Mouse (Mus musculus) heart, embryonic 10.5 days (tissue): ENCODE results near the gene Tmod1. TPM values are rescaled to one million over a fixed set of nuclear protein-coding genes. Genes with fewer than 3 reads are reported as not detected.

Experiments used
- DNase-seq: peaks from one replicate; pipeline ENCODE4 v3.0.0-alpha.2; 2017; ENCODE audit warnings: low spot score
- H3K27ac ChIP-seq: fragments of 300-500 bp; sonication (generic); 2 replicates; pipeline ENCODE4 v1.5.1; 2016; ENCODE audit warnings: mild to moderate bottlenecking
- H3K27me3 ChIP-seq: fragments of 300-500 bp; sonication (generic); 2 replicates; pipeline ENCODE4 v1.6.1; 2016; ENCODE audit warnings: mild to moderate bottlenecking; ENCODE audit not compliant: poor library complexity, insufficient read depth, severe bottlenecking
- H3K36me3 ChIP-seq: fragments of 300-500 bp; sonication (generic); 2 replicates; pipeline ENCODE4 v1.6.1; 2016; ENCODE audit warnings: mild to moderate bottlenecking, moderate library complexity
- H3K4me1 ChIP-seq: fragments of 300-500 bp; sonication (generic); 2 replicates; pipeline ENCODE4 v1.6.1; 2016; ENCODE audit warnings: mild to moderate bottlenecking
- H3K4me3 ChIP-seq: fragments of 300-500 bp; sonication (generic); 2 replicates; pipeline ENCODE4 v1.5.1; 2016; ENCODE audit warnings: mild to moderate bottlenecking, moderate library complexity
- H3K9me3 ChIP-seq: fragments of 300-500 bp; sonication (generic); 2 replicates; pipeline ENCODE4 v1.6.1; 2016; ENCODE audit warnings: mild to moderate bottlenecking, moderate library complexity
- WGBS: fragments of 180-500 bp; shearing (Covaris S2); methylation state at CpG from one replicate; pipeline ENCODE4 v1.1.7; 2016; 5-methylcytosine and 5-hydroxymethylcytosine counted together
- polyA plus RNA-seq: library from polyadenylated mRNA; unstranded; fragments of >200 nt; fragmentation: Nextera tagmentation; extraction: Ambion mirVana; gene quantifications from 2 replicates; pipeline ENCODE4 v1.2.1, GENCODE M21; 2016

Gene Tmod1
- polyA plus RNA-seq, 1 experiment from 2014 or later: 132 TPM

DNA sequence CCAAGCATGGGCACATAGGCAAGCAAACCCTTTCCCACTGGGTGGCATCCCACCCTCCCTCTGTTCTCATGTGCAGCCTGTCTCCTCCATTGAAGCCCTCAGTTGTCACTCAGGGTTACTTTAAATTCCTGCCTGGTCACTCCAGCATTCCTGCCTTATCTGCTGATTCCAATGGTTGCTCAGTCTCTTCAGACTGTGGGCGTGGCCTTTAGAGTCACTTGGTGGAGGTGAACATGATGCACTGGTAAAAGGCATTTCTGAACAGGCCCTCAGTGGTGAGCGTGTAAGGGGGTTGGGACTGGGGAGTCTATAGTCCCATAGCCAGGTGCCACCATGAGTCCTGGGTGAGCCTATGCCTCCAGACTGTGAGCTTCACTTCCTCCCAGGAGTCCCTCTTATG lies 5.5 kb upstream of the Tmod1 start:
- no peaks in the 10 kb centered on the region for H3K9me3 ChIP-seq
- peaks cover 12% of the 10 kb centered on the region; the same call in 1 of the 2 replicates for H3K27me3 ChIP-seq
- 16% methylated on average over 2 of the region's 2 CpGs for WGBS
- H3K4me1 ChIP-seq: peaks cover 51% of the 10 kb centered on the region
- peak overlapping the region; percentile 87 for H3K27ac ChIP-seq
- H3K4me3 ChIP-seq: peak overlapping the region; percentile 41
- no peaks in the 10 kb centered on the region for H3K36me3 ChIP-seq
- DNase-seq: peak; percentile 94

DNA sequence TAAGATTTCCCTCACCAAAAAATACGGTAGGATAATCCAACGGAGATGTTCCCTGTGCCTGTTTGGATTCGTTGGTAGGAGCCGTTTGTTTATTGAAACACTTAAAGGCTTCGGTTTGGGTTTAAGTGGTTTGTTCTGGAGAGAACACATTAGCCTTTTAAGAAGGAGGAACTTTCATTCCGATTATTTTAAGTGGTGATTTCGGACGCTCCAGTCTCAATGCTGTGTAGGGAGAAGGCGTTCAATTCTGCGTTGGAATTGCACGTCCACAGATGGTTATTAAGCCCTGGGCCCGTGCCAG lies 194 bp upstream of the Tmod1 start:
- peaks cover 33% of the 10 kb centered on the region for H3K27me3 ChIP-seq
- no peaks in the 10 kb centered on the region for H3K9me3 ChIP-seq
- WGBS: 11% methylated on average over 12 of the region's 12 CpGs
- H3K4me1 ChIP-seq: peaks cover 61% of the 10 kb centered on the region
- peak overlapping the region; percentile 86 for H3K4me3 ChIP-seq
- H3K36me3 ChIP-seq: no peaks in the 10 kb centered on the region
- peak overlapping the region; percentile 97 for H3K27ac ChIP-seq
- no peak for DNase-seq

- Histone ChIP-seq H3K4me3 (peak overlapping the region; percentile 86), H3K4me1 (peaks cover 68% of the 10 kb centered on the region), H3K27me3 (peaks cover 33% of the 10 kb centered on the region), H3K27ac (peak overlapping the region; percentile 97), H3K36me3 (no peaks in the 10 kb centered on the region), H3K9me3 (no peaks in the 10 kb centered on the region)
- WGBS: 11% methylated on average over 6 of the region's 6 CpGs
- no peak for DNase-seq
These were observed 1.2 kb downstream of the Tmod1 start for GRCm38 (mm10) chr4:46039899-46040298.

DNA sequence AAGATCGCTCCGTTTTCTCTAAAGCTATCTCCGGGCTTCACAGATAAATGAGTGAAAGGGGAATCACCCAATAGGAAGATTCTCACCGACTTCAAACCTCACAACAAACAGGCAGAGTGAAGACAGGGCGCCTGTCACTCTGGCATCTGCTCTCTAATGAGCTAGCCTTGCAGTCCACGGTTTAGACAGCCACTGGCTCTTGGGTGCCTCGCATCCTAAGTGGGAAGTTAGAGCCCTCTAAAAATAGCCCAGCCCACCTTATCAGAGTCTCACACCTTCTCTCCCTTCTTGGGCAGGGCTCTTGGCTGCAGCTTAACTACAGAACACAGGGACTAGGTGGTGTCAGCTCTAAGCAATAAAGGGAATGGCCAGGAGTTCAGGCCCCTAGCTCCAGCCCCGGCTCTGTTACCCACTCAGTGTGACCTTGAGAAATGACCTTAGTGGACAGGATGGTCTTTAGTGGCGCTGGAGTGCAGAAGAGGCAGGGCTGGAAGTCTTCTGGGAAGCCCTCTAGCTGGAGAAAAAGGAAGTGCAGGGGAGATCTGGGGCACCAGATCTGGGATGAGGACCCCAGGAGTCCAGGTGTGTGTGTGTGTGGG lies 2.0 kb downstream of the Tmod1 start:
- Histone ChIP-seq H3K4me3 (peak overlapping the region; percentile 86), H3K27ac (peak overlapping the region; percentile 97), H3K4me1 (peaks cover 67% of the 10 kb centered on the region), H3K27me3 (peaks cover 33% of the 10 kb centered on the region), H3K36me3 (peaks cover under 1% of the 10 kb centered on the region; the same call in 1 of the 2 replicates), H3K9me3 (no peaks in the 10 kb centered on the region)
- 5% methylated on average over 9 of the region's 9 CpGs for WGBS
- DNase-seq: peak; percentile 96

GRCm38 (mm10) chr4:46041761-46042504 lies 3.2 kb downstream of the Tmod1 start:
- 6% methylated on average over 7 of the region's 7 CpGs for WGBS
- Histone ChIP-seq H3K4me1 (peaks cover 76% of the 10 kb centered on the region), H3K27ac (peak overlapping the region; percentile 97)

GRCm38 (mm10) chr4:46042505-46042850 lies 3.7 kb downstream of the Tmod1 start:
- peak; percentile 86 for DNase-seq
- H3K27ac ChIP-seq: peak overlapping the region; percentile 97
- H3K9me3 ChIP-seq: no peaks in the 10 kb centered on the region
- peak overlapping the region; percentile 86 for H3K4me3 ChIP-seq
- H3K4me1 ChIP-seq: peaks cover 81% of the 10 kb centered on the region
- peaks cover 28% of the 10 kb centered on the region for H3K27me3 ChIP-seq
- H3K36me3 ChIP-seq: peaks cover 12% of the 10 kb centered on the region; the same call in 1 of the 2 replicates
- WGBS: 15% methylated on average over 5 of the region's 5 CpGs

More at GRCm38 (mm10) chr4:46041761-46042504, 3.2 kb downstream of the Tmod1 start:
- peak; percentile 84 for DNase-seq
- H3K9me3 ChIP-seq: no peaks in the 10 kb centered on the region
- H3K36me3 ChIP-seq: peaks cover 8% of the 10 kb centered on the region; the same call in 1 of the 2 replicates
- H3K27me3 ChIP-seq: peaks cover 33% of the 10 kb centered on the region
- H3K4me3 ChIP-seq: peak overlapping the region; percentile 86

GRCm38 (mm10) chr4:46043361-46043760 lies 4.6 kb downstream of the Tmod1 start:
- H3K9me3 ChIP-seq: no peaks in the 10 kb centered on the region
- H3K27me3 ChIP-seq: peaks cover 20% of the 10 kb centered on the region
- H3K36me3 ChIP-seq: peaks cover 17% of the 10 kb centered on the region
- H3K27ac ChIP-seq: peak overlapping the region; percentile 97
- DNase-seq: no peak
- peak overlapping the region; percentile 86; the same call in 1 of the 2 replicates for H3K4me3 ChIP-seq
- peaks cover 84% of the 10 kb centered on the region for H3K4me1 ChIP-seq
- 43% methylated on average over 8 of the region's 8 CpGs for WGBS

GRCm38 (mm10) chr4:46047971-46048370 lies 9.2 kb downstream of the Tmod1 start:
- no peak for DNase-seq
- H3K36me3 ChIP-seq: peaks cover 58% of the 10 kb centered on the region
- peaks cover 52% of the 10 kb centered on the region for H3K4me1 ChIP-seq
- H3K27me3 ChIP-seq: no peaks in the 10 kb centered on the region
- H3K4me3 ChIP-seq: no peak overlapping the region
- H3K9me3 ChIP-seq: no peaks in the 10 kb centered on the region
- 76% methylated on average over 4 of the region's 4 CpGs for WGBS
- no peak overlapping the region for H3K27ac ChIP-seq

DNA sequence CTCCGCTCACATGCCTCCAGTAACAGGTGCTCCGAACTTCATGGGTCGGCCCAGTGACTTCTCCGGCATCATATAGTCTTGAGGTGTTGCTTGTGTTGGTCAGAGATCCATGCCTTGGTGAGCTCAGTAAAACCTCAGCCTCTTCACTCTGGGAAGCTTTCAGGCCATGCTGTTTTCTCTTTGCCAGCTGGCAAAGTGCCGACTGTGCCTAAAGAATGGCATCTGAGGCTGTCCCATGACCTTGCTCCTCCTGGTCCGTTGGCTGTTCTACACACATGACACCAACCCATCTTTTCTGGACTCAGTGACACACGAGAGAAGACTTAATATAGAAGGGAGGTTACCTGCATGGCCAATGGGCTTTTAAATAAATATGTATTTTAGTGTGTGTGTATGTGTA lies 9.7 kb downstream of the Tmod1 start:
- H3K4me1 ChIP-seq: peaks cover 52% of the 10 kb centered on the region
- H3K27me3 ChIP-seq: no peaks in the 10 kb centered on the region
- H3K9me3 ChIP-seq: no peaks in the 10 kb centered on the region
- DNase-seq: no peak
- no peak overlapping the region for H3K4me3 ChIP-seq
- H3K36me3 ChIP-seq: peaks cover 58% of the 10 kb centered on the region
- no peak overlapping the region for H3K27ac ChIP-seq
- 89% methylated on average over 7 of the region's 7 CpGs for WGBS

GRCm38 (mm10) chr4:46053323-46054107 lies 14.8 kb downstream of the Tmod1 start:
- H3K36me3 ChIP-seq: peaks cover 71% of the 10 kb centered on the region
- 86% methylated on average over 9 of the region's 9 CpGs for WGBS
- DNase-seq: no peak
- no peak overlapping the region for H3K27ac ChIP-seq
- H3K27me3 ChIP-seq: no peaks in the 10 kb centered on the region; the same call in 1 of the 2 replicates
- H3K4me1 ChIP-seq: peaks cover 27% of the 10 kb centered on the region
- H3K4me3 ChIP-seq: no peak overlapping the region
- H3K9me3 ChIP-seq: peaks cover 7% of the 10 kb centered on the region; the same call in 1 of the 2 replicates

- Histone ChIP-seq H3K4me1 (peaks cover 36% of the 10 kb centered on the region), H3K4me3 (no peak overlapping the region), H3K27me3 (no peaks in the 10 kb centered on the region; the same call in 1 of the 2 replicates), H3K36me3 (peaks cover 61% of the 10 kb centered on the region), H3K27ac (no peak overlapping the region), H3K9me3 (peaks cover 7% of the 10 kb centered on the region; the same call in 1 of the 2 replicates)
- 94% methylated on average over 5 of the region's 5 CpGs for WGBS
- no peak for DNase-seq
These were observed 17.4 kb downstream of the Tmod1 start for GRCm38 (mm10) chr4:46056163-46056562.

- Histone ChIP-seq H3K9me3 (peaks cover 7% of the 10 kb centered on the region; the same call in 1 of the 2 replicates), H3K27ac (no peak overlapping the region), H3K4me1 (peaks cover 60% of the 10 kb centered on the region), H3K27me3 (no peaks in the 10 kb centered on the region), H3K4me3 (no peak overlapping the region), H3K36me3 (peaks cover 58% of the 10 kb centered on the region)
- WGBS: 88% methylated on average over 12 of the region's 12 CpGs
- no peak for DNase-seq
These were observed 22.7 kb downstream of the Tmod1 start for GRCm38 (mm10) chr4:46061259-46061962.
